Mouse (Mus musculus): ENCODE results near the gene Fkbp4.

The Fkbp4 gene

GRCm38 (mm10) chr6:128437288-128437687 is 1.2 kb downstream of the Fkbp4 start:
- no peak for DNase-seq (ENCODE audit: low spot score in 2 of 2)

GRCm38 (mm10) chr6:128436356-128437005 is 2.0 kb downstream of the Fkbp4 start:
- DNase-seq (ENCODE audit: low spot score in 2 of 2), result no peak

GRCm38 (mm10) chr6:128435474-128435873 is 3.0 kb downstream of the Fkbp4 start:
- no peak for DNase-seq (ENCODE audit: low spot score in 2 of 2)

GRCm38 (mm10) chr6:128433566-128433965 is 4.9 kb downstream of the Fkbp4 start:
- no peak for DNase-seq (ENCODE audit: low spot score in 2 of 2)

GRCm38 (mm10) chr6:128432356-128432915 is 6.0 kb downstream of the Fkbp4 start:
- DNase-seq (ENCODE audit: low spot score in 2 of 2), result no peak

GRCm38 (mm10) chr6:128429826-128430225 is 8.7 kb downstream of the Fkbp4 start:
- no peak for DNase-seq (ENCODE audit: low spot score in 2 of 2)

GRCm38 (mm10) chr6:128429300-128429699 is 9.2 kb downstream of the Fkbp4 start:
- no peak for DNase-seq (ENCODE audit: low spot score in 2 of 2)

- no peak for DNase-seq (ENCODE audit: low spot score in 2 of 2)
Measured at GRCm38 (mm10) chr6:128427571-128427970, 10.9 kb downstream of the Fkbp4 start.

- DNase-seq (ENCODE audit: low spot score in 2 of 2), result no peak
Measured at GRCm38 (mm10) chr6:128425046-128425445, 13.4 kb downstream of the Fkbp4 start.

GRCm38 (mm10) chr6:128424269-128425019 is 14.0 kb downstream of the Fkbp4 start, which contains the start of gene Itfg2:
TSS of gene Itfg2 (minus strand) at chr6:128424931.
- peak; percentile 94 to 96 for DNase-seq (ENCODE audit: low spot score in 2 of 2)

GRCm38 (mm10) chr6:128423496-128424268 is 14.8 kb downstream of the Fkbp4 start:
- DNase-seq (ENCODE audit: low spot score in 2 of 2), result no peak

- DNase-seq (ENCODE audit: low spot score in 2 of 2), result no peak
Measured at GRCm38 (mm10) chr6:128421480-128421879, 17.0 kb downstream of the Fkbp4 start.

- no peak for DNase-seq (ENCODE audit: low spot score in 2 of 2)
Measured at GRCm38 (mm10) chr6:128421036-128421435, 17.4 kb downstream of the Fkbp4 start.

- DNase-seq (ENCODE audit: low spot score in 2 of 2), result no peak
Measured at GRCm38 (mm10) chr6:128418076-128418475, 20.4 kb downstream of the Fkbp4 start.

- DNase-seq (ENCODE audit: low spot score in 2 of 2), result no peak
Measured at GRCm38 (mm10) chr6:128416169-128416568, 22.3 kb downstream of the Fkbp4 start.

- DNase-seq (ENCODE audit: low spot score in 2 of 2), result peak; percentile 87 to 91
Measured at GRCm38 (mm10) chr6:128411115-128411514, 27.4 kb downstream of the Fkbp4 start.

- DNase-seq (ENCODE audit: low spot score in 2 of 2), result no peak
Measured at GRCm38 (mm10) chr6:128410305-128410704, 28.2 kb downstream of the Fkbp4 start.

GRCm38 (mm10) chr6:128408544-128409125 is 29.8 kb downstream of the Fkbp4 start:
- no peak for DNase-seq (ENCODE audit: low spot score in 2 of 2)

- DNase-seq (ENCODE audit: low spot score in 2 of 2), result no peak
Measured at GRCm38 (mm10) chr6:128404708-128405107, 33.8 kb downstream of the Fkbp4 start.

GRCm38 (mm10) chr6:128399421-128400185 is 38.9 kb downstream of the Fkbp4 start:
- no peak for DNase-seq (ENCODE audit: low spot score in 2 of 2)

GRCm38 (mm10) chr6:128398996-128399395 is 39.5 kb downstream of the Fkbp4 start, which contains the start of gene Nrip2:
TSS of gene Nrip2 (plus strand) at chr6:128399296.
- no peak for DNase-seq (ENCODE audit: low spot score in 2 of 2)
